Mouse (Mus musculus): ENCODE results near the gene Chrdl2.

DNA sequence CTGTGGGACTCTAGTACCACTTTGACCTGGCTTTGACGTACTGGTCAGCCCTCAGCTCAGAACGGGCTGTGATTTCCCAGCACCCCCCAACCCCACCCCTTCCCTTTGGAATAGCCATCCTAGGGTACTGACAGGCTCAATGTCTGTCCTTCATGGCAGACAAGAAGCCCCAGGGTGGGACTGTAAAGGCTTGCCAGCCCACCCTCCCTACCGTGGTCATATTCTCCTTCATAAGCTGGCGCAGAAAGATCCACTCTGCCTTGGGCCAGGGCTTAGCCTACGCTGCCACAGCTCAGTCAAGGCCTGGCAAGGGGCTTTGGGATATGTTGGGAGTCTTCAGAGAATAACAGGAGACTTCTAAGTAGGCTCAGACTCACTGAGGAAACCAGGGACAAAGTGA lies 37.1 kb downstream of the Chrdl2 start:
- TF ChIP-seq CTCF (IDR thresholded peaks at IDR 0.05; ENCODE audit: low read depth) (no peak), EP300 (IDR thresholded peaks at IDR 0.05; ENCODE audit: low read depth) (no peak)

Measured in liver, postnatal 0 days (tissue).